Mouse (Mus musculus) CH12.LX (cell line): Measurements from ENCODE around the gene Csnk1g2. TPM values are rescaled to one million over a fixed set of nuclear protein-coding genes. Genes with fewer than 3 reads are reported as not detected.

Source experiments
- DNase-seq: peaks from one replicate; pipeline ENCODE4 v3.0.0-alpha.2; 2013; ENCODE audit errors: extremely low read depth
- H3K27ac ChIP-seq: 2 replicates; pipeline ENCODE4 v1.5.1; 2012; ENCODE audit warnings: low read depth, mild to moderate bottlenecking, control low read depth, moderate library complexity; ENCODE audit not compliant: insufficient read depth
- H3K27me3 ChIP-seq: replicated peaks from 2 replicates; pipeline ENCODE3; 2012; ENCODE audit warnings: inconsistent platforms
- H3K36me3 ChIP-seq, 2 experiments: replicated peaks in 1 of 2; 2 replicates each; pipeline versions ENCODE3 to v1.6.1; 2012; ENCODE audit warnings: inconsistent platforms in 1 of 2, low read length in 1 of 2, mild to moderate bottlenecking in 1 of 2, mixed read lengths in 1 of 2, moderate library complexity in 1 of 2; ENCODE audit not compliant: control insufficient read depth in 1 of 2, insufficient read depth in 1 of 2
- H3K4me1 ChIP-seq, 2 experiments: 2 replicates each; pipeline ENCODE4 v1.6.1; 2012; ENCODE audit warnings: inconsistent platforms in 1 of 2, moderate library complexity in 1 of 2; ENCODE audit not compliant: insufficient read depth in 2 of 2, control insufficient read depth in 1 of 2
- H3K4me2 ChIP-seq: 2 replicates; pipeline ENCODE4 v1.6.1; 2012; ENCODE audit warnings: low read depth, mild to moderate bottlenecking, control low read depth; ENCODE audit not compliant: poor library complexity, insufficient read depth, severe bottlenecking
- H3K4me3 ChIP-seq, 3 experiments: fragments of 150-350 bp in 1 of 3; sonication (generic) in 1 of 3; replicated peaks in 1 of 3; 2 replicates each; pipeline versions ENCODE3 to v1.5.1; 2011 to 2012; ENCODE audit warnings: low read depth in 2 of 3, low read length in 2 of 3, mild to moderate bottlenecking in 2 of 3, moderate library complexity in 2 of 3, control low read depth in 1 of 3, improper control_type of control experiment in 1 of 3, inconsistent platforms in 1 of 3, mixed read lengths in 1 of 3; ENCODE audit not compliant: poor library complexity in 1 of 3
- H3K79me2 ChIP-seq: replicated peaks from 2 replicates; pipeline ENCODE4 v1.6.1; 2012; ENCODE audit warnings: mild to moderate bottlenecking, moderate library complexity; ENCODE audit not compliant: control insufficient read depth, poor library complexity, insufficient read depth, severe bottlenecking; ENCODE audit errors: extremely low read depth
- H3K9ac ChIP-seq: 2 replicates; pipeline ENCODE4 v1.6.1; 2012; ENCODE audit warnings: low read depth, mild to moderate bottlenecking, control low read depth, moderate library complexity; ENCODE audit not compliant: insufficient read depth
- H3K9me3 ChIP-seq: replicated peaks from 2 replicates; pipeline ENCODE3; 2012; ENCODE audit warnings: low read length, inconsistent platforms, mixed read lengths
- CTCF ChIP-seq, 2 experiments: IDR thresholded peaks in 1 of 2; conservative IDR thresholded peaks in 1 of 2; 2 replicates each; pipeline ENCODE4 v1.5.1; 2011 to 2012; ENCODE audit warnings: low read depth in 2 of 2, low read length in 2 of 2, improper control_type of control experiment in 1 of 2, inconsistent platforms in 1 of 2, mild to moderate bottlenecking in 1 of 2, moderate library complexity in 1 of 2
- E2F4 ChIP-seq: IDR thresholded peaks from 2 replicates; pipeline ENCODE4 v1.6.1; 2011; ENCODE audit warnings: low read depth, low read length, improper control_type of control experiment; ENCODE audit not compliant: insufficient replicate concordance
- ELF1 ChIP-seq: IDR thresholded peaks from 2 replicates; pipeline ENCODE4 v1.6.1; 2014; ENCODE audit warnings: low read depth, mild to moderate bottlenecking, inconsistent platforms, low read length, improper control_type of control experiment
- ETS1 ChIP-seq: conservative IDR thresholded peaks from 2 replicates; pipeline ENCODE4 v1.6.1; 2012; ENCODE audit warnings: low read depth, mild to moderate bottlenecking, inconsistent platforms, low read length, improper control_type of control experiment, moderate library complexity
- GABPA ChIP-seq: IDR thresholded peaks from 2 replicates; pipeline ENCODE4 v1.6.1; 2012; ENCODE audit warnings: low read depth, low read length, improper control_type of control experiment, inconsistent platforms; ENCODE audit not compliant: insufficient replicate concordance
- HCFC1 ChIP-seq: IDR thresholded peaks from 2 replicates; pipeline ENCODE4 v1.6.1; 2012; ENCODE audit warnings: low read depth, mild to moderate bottlenecking, inconsistent platforms, low read length, improper control_type of control experiment
- IRF4 ChIP-seq: IDR thresholded peaks from 2 replicates; pipeline ENCODE4 v1.6.1; 2014; ENCODE audit warnings: low read depth, mild to moderate bottlenecking, inconsistent platforms, low read length, improper control_type of control experiment
- JUN ChIP-seq: IDR thresholded peaks from 2 replicates; pipeline ENCODE4 v1.6.1; 2011; ENCODE audit warnings: low read depth, mild to moderate bottlenecking, low read length, improper control_type of control experiment, moderate library complexity; ENCODE audit not compliant: insufficient read depth
- JUND ChIP-seq: conservative IDR thresholded peaks from 2 replicates; pipeline ENCODE4 v1.6.1; 2011; ENCODE audit warnings: low read depth, low read length, improper control_type of control experiment
- MAFK ChIP-seq: IDR thresholded peaks from 2 replicates; pipeline ENCODE4 v1.6.1; 2011; ENCODE audit warnings: low read length, improper control_type of control experiment; ENCODE audit not compliant: insufficient replicate concordance
- MAX ChIP-seq: IDR thresholded peaks from 2 replicates; pipeline ENCODE4 v1.6.1; 2011; ENCODE audit warnings: low read length, improper control_type of control experiment
- MAZ ChIP-seq: IDR thresholded peaks from 2 replicates; pipeline ENCODE4 v1.6.1; 2012; ENCODE audit warnings: low read depth, mild to moderate bottlenecking, inconsistent platforms, low read length, improper control_type of control experiment, moderate library complexity
- MEF2A ChIP-seq: IDR thresholded peaks from 2 replicates; pipeline ENCODE4 v1.6.1; 2014; ENCODE audit warnings: low read depth, mild to moderate bottlenecking, inconsistent platforms, low read length, improper control_type of control experiment, borderline replicate concordance
- MXI1 ChIP-seq: IDR thresholded peaks from 2 replicates; pipeline ENCODE4 v1.6.1; 2011; ENCODE audit warnings: mild to moderate bottlenecking, low read depth, low read length, improper control_type of control experiment
- MYC ChIP-seq: IDR thresholded peaks from 2 replicates; pipeline ENCODE4 v1.6.1; 2011; ENCODE audit warnings: low read depth, mild to moderate bottlenecking, improper control_type of control experiment, low read length
- NELFE ChIP-seq: IDR thresholded peaks from 2 replicates; pipeline ENCODE4 v1.6.1; 2011; ENCODE audit warnings: low read depth, low read length, improper control_type of control experiment
- NRF1 ChIP-seq: IDR thresholded peaks from 2 replicates; pipeline ENCODE4 v1.6.1; 2014; ENCODE audit warnings: low read depth, mild to moderate bottlenecking, inconsistent platforms, low read length, improper control_type of control experiment, moderate library complexity
- PAX5 ChIP-seq: IDR thresholded peaks from 2 replicates; pipeline ENCODE4 v1.6.1; 2012; ENCODE audit warnings: low read length, inconsistent platforms, mixed read lengths
- POLR2A ChIP-seq: IDR thresholded peaks from 2 replicates; pipeline ENCODE4 v1.6.1; 2011; ENCODE audit warnings: low read depth, mild to moderate bottlenecking, improper control_type of control experiment, low read length
- POLR2AphosphoS2 ChIP-seq: IDR thresholded peaks from 2 replicates; pipeline ENCODE4 v1.6.1; 2011; ENCODE audit warnings: low read depth, low read length, improper control_type of control experiment
- RAD21 ChIP-seq: IDR thresholded peaks from 2 replicates; pipeline ENCODE4 v1.6.1; 2011; ENCODE audit warnings: low read depth, mild to moderate bottlenecking, low read length, improper control_type of control experiment, moderate library complexity
- RCOR1 ChIP-seq: conservative IDR thresholded peaks from 2 replicates; pipeline ENCODE4 v1.6.1; 2012; ENCODE audit warnings: low read depth, mild to moderate bottlenecking, inconsistent platforms, low read length, improper control_type of control experiment
- SIN3A ChIP-seq: IDR thresholded peaks from 2 replicates; pipeline ENCODE4 v1.6.1; 2012; ENCODE audit warnings: low read length, improper control_type of control experiment, inconsistent platforms
- SMC3 ChIP-seq: IDR thresholded peaks from 2 replicates; pipeline ENCODE4 v1.6.1; 2011; ENCODE audit warnings: low read depth, low read length, improper control_type of control experiment
- TBP ChIP-seq: conservative IDR thresholded peaks from 2 replicates; pipeline ENCODE4 v1.6.1; 2011; ENCODE audit warnings: low read depth, low read length, improper control_type of control experiment
- TCF12 ChIP-seq: IDR thresholded peaks from 2 replicates; pipeline ENCODE4 v1.6.1; 2014; ENCODE audit warnings: low read depth, mild to moderate bottlenecking, inconsistent platforms, low read length, improper control_type of control experiment
- UBTF ChIP-seq: IDR thresholded peaks from 2 replicates; pipeline ENCODE4 v1.6.1; 2012; ENCODE audit warnings: low read depth, mild to moderate bottlenecking, inconsistent platforms, low read length, improper control_type of control experiment, moderate library complexity
- USF1 ChIP-seq: IDR thresholded peaks from 2 replicates; pipeline ENCODE4 v1.6.1; 2014; ENCODE audit warnings: low read depth, mild to moderate bottlenecking, inconsistent platforms, low read length, improper control_type of control experiment
- ZC3H11A ChIP-seq: IDR thresholded peaks from 2 replicates; pipeline ENCODE4 v1.6.1; 2012; ENCODE audit warnings: low read depth, mild to moderate bottlenecking, inconsistent platforms, low read length, improper control_type of control experiment
- ZKSCAN1 ChIP-seq: IDR thresholded peaks from 2 replicates; pipeline ENCODE4 v1.6.1; 2012; ENCODE audit warnings: low read depth, inconsistent platforms, low read length, improper control_type of control experiment, borderline replicate concordance
- ZMIZ1 ChIP-seq: IDR thresholded peaks from 2 replicates; pipeline ENCODE4 v1.6.1; 2012; ENCODE audit warnings: low read depth, mild to moderate bottlenecking, inconsistent platforms, low read length, improper control_type of control experiment
- ZNF384 ChIP-seq: IDR thresholded peaks from 2 replicates; pipeline ENCODE4 v1.6.1; 2012; ENCODE audit warnings: low read depth, low read length, improper control_type of control experiment, inconsistent platforms
- dilution Hi-C: fragments of 300-500 bp; cut with MboI; formaldehyde crosslinking; loops from 2 replicates; pipeline ENCODE4 v1.14.3; 2020; ENCODE audit warnings: low sequenced_read_pairs; ENCODE audit not compliant: extremely low pct_unique_long_range_greater_than_20kb, extremely low pct_ligation_motif_present
- in situ Hi-C: fragments of 300-500 bp; cut with MboI; formaldehyde crosslinking; loops from 3 replicates; pipeline ENCODE4 v1.14.3; 2019; ENCODE audit warnings: low sequenced_read_pairs, low pct_ligation_motif_present, low pct_unique_long_range_greater_than_20kb, mixed read lengths
- polyA plus RNA-seq: library from polyadenylated mRNA; unstranded; fragments of >175 nt; gene quantifications from 2 replicates; pipeline ENCODE4 v1.2.1, GENCODE M21; 2012; ENCODE audit warnings: low read depth; ENCODE audit not compliant: insufficient read length
- total RNA-seq, 2 experiments: library from RNA; depleted of rRNA; stranded (reverse); fragments of 300-350 nt in 1 of 2; fragments of >200 nt in 1 of 2; gene quantifications; 2 replicates each; pipeline ENCODE4 v1.2.3; 2012 to 2014

Csnk1g2 gene
- total and polyA plus RNA-seq, 3 experiments, result 44.1 to 59.0 (median 50.1) TPM

DNA sequence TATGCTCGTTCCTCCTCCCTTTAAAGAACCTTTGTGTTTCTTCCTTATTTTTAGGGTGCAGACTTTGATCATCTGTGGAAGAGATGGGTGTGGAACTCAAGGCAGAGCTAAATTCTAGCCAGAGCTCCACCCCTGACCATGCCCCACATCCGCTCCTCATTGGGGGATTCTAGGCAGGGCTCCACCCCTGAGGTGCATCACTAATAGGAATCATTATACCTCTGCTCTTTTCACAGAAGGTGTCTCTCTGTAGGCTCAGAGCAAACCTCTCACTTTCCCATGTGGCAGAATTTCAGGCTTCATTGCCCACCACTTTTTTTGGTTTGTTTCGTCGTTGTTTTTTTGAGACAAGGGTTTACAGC, 36.2 kb downstream of the Csnk1g2 start:
- Histone ChIP-seq H3K27me3 (no peaks in the 10 kb centered on the region), H3K36me3 (peaks cover 0 to 3% of the 10 kb centered on the region in 2 experiments), H3K9ac (peak overlapping the region; percentile 71), H3K4me2 (peak overlapping the region; percentile 96), H3K27ac (peak overlapping the region; percentile 72), H3K4me1 (peaks cover 20 to 67% of the 10 kb centered on the region in 2 experiments), H3K4me3 (no peak overlapping the region), H3K9me3 (no peaks in the 10 kb centered on the region), H3K79me2 (no peaks in the 10 kb centered on the region)
- DNase-seq, result peak; percentile 72
- in situ Hi-C loops (no loop called here), dilution Hi-C loops (no loop called here)
- no peak for TF ChIP-seq SMC3
- no peak for TF ChIP-seq MEF2A
- no peak for TF ChIP-seq ZNF384
- TF ChIP-seq CTCF (conservative IDR thresholded peaks at IDR 0.05 in 1 of 2, IDR thresholded peaks at IDR 0.05 in 1 of 2; ENCODE audit: low read depth in 2 of 2, low read length in 2 of 2), result no peak
- TF ChIP-seq ZKSCAN1, result no peak
- no peak for TF ChIP-seq IRF4
- no peak for TF ChIP-seq MYC
- TF ChIP-seq NRF1, result 0 out of 2 replicates have a peak, but pooled peaks have one; percentile 26
- no peak; the same call in 1 of the 2 replicates for TF ChIP-seq SIN3A
- no peak for TF ChIP-seq GABPA
- TF ChIP-seq RAD21, result no peak
- no peak for TF ChIP-seq E2F4
- TF ChIP-seq ZC3H11A, result no peak
- no peak for TF ChIP-seq ZMIZ1
- no peak for TF ChIP-seq PAX5
- TF ChIP-seq POLR2AphosphoS2, result 0 out of 2 replicates have a peak, but pooled peaks have one; percentile 43
- TF ChIP-seq POLR2A, result peak; percentile 56; the same call in 1 of the 2 replicates
- no peak for TF ChIP-seq RCOR1
- TF ChIP-seq MAX, result 0 out of 2 replicates have a peak, but pooled peaks have one; percentile 55
- TF ChIP-seq ELF1, result no peak
- no peak for TF ChIP-seq JUN
- TF ChIP-seq NELFE, result no peak; the same call in 1 of the 2 replicates
- no peak for TF ChIP-seq MAZ
- TF ChIP-seq ETS1, result no peak
- no peak for TF ChIP-seq USF1
- no peak for TF ChIP-seq UBTF
- TF ChIP-seq TCF12, result peak; percentile 48; the same call in 1 of the 2 replicates
- TF ChIP-seq MAFK, result no peak
- peak; percentile 67; the same call in 1 of the 2 replicates for TF ChIP-seq TBP
- TF ChIP-seq MXI1, result peak; percentile 51
- no peak for TF ChIP-seq JUND
- no peak; the same call in 1 of the 2 replicates for TF ChIP-seq HCFC1
